Mouse (Mus musculus) megakaryocyte-erythroid progenitor cell, adult 5-6 weeks (primary cell): Measurements from ENCODE around the gene Rxrb. TPM values are rescaled to one million over a fixed set of nuclear protein-coding genes. Genes with fewer than 3 reads are reported as not detected.

Experiments
- ATAC-seq: replicated peaks from 2 replicates; pipeline ENCODE4 v1.8.0; 2016; ENCODE audit warnings: mild to moderate bottlenecking, inconsistent platforms; ENCODE audit not compliant: severe bottlenecking, poor library complexity, low FRiP score, low TSS enrichment
- total RNA-seq, 2 experiments: library from RNA; stranded (forward) in 1 of 2; stranded (reverse) in 1 of 2; fragments of 200-1000, 215-1000 nt in 1 of 2; fragments of >200 nt in 1 of 2; fragmentation: Nextera tagmentation in 1 of 2; gene quantifications; 2 replicates each; pipeline ENCODE4 v1.2.3; 2014 to 2017

Rxrb gene
- total RNA-seq, 2 experiments from 2014 or later = 31.4 to 58.9 TPM

DNA sequence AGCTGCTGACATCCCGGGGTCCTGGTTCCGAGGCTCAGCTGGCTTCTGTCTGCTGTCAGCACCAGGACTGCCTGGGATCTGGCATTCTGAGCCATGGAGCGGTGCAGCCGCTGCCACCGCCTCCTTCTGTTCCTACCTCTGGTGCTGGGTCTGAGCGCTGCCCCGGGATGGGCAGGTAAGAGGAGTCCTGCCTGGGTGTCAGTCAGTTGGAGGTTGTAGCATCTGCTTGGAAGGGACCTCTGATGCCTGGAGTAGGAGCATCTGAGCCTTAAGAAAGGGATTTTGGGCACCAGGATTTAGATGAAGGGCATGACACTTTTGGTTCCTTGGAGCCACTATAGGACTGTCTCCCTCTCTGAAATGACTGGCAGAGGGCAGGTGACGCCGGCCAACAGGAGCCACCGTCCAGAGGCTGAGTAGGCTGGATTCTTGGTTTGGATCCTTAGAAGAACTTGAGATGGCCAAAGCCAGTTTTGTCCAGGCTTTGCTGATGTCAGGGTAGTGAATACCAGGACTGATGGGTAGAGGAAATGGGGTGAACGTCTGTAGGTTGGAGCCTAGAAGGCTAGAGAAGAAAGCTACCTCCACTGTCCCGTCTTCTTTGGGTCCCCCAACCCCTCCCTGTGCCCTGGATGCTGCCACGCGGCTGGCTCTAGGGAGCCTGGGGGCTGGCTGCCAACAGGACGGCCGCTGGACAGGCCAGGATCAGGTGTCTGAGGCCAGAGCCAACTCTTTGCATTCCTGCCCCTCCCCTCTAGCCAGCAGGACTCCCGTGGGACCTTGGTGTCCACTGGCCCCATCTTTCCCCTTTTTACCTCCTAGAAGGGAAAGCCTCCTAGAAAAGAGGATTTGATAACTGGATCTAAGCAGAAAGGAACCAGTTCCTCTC, 8.2 kb downstream of the Rxrb start:
- no peak for ATAC-seq

GRCm38 (mm10) chr17:34045941-34046340, 14.3 kb downstream of the Rxrb start:
- no peak for ATAC-seq

DNA sequence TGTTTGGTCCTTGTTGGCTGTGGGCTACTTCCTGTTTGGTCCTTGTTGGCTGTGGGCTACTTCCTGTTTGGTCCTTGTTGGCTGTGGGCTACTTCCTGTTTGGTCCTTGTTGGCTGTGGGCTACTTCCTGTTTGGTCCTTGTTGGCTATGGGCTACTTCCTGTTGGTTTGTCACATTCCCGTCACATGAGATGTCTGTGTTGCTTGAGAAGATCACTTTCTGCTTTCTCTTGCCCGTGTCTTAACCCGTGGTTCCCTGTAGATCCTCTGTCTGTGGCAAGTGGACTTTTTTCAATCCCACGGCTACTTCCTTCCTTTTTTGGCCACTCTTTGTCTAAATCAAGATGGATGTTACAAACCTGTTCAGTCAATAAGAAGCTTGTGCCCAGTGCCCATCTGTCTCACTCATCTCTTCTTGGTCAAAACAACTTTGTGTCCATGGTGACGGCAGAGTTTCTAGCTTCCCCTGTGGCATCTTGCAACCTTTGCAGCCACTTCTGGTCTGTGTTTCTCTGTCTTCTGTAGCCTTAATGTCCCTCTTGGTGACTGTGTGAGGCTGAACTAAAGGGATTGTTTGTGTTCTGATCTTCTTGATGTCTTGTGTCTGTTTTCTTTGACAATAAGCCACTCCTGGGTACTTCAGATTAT, 15.9 kb downstream of the Rxrb start:
- ATAC-seq = no peak

- ATAC-seq = no peak
Observed at GRCm38 (mm10) chr17:34057224-34057623, 25.6 kb downstream of the Rxrb start.

DNA sequence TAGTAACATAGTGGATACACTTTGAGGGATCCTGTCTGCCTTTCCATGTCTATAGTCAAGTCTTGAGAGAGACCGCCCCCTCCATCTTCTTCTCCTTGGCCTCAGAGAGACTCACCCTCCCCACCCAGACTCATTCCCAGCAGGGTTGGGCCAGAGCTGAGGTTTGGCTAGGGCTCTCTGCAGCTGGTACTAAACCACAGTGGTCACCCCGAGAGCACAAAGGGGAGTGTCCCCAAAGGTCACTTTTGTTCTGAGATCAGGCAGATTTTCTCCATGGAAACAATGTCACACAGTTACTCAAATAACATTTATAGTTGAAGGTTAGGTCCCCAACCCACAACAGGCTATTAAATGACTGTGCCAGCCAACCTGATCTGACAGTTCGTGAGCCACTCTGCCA, 37.3 kb downstream of the Rxrb start:
- ATAC-seq = no peak

GRCm38 (mm10) chr17:34072091-34072490, 40.5 kb downstream of the Rxrb start:
- ATAC-seq = no peak

- no peak for ATAC-seq
Observed at GRCm38 (mm10) chr17:34075271-34075670, 43.7 kb downstream of the Rxrb start.

GRCm38 (mm10) chr17:34077549-34077948, 45.9 kb downstream of the Rxrb start:
- ATAC-seq = no peak

DNA sequence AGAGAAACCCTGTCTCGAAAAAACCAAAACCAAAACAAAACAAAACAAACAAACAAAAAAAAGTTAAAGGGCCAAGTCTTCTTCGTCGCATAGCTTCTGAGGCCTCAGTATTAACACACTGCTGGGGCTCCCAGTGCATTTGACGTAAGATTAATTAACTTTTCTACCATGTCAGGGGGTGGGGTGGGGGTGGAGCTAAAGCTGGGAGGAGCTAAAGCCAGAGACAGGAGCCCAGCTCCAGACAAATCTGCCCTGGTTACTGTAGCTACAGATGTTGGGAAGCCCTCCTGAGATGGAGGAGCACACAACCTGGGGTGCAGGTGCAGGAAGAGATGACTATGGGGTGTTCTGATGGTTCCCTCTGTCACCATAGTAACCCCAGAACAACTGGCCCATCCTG, 46.5 kb downstream of the Rxrb start:
- ATAC-seq = peak; percentile 27; the same call in 1 of the 2 replicates

DNA sequence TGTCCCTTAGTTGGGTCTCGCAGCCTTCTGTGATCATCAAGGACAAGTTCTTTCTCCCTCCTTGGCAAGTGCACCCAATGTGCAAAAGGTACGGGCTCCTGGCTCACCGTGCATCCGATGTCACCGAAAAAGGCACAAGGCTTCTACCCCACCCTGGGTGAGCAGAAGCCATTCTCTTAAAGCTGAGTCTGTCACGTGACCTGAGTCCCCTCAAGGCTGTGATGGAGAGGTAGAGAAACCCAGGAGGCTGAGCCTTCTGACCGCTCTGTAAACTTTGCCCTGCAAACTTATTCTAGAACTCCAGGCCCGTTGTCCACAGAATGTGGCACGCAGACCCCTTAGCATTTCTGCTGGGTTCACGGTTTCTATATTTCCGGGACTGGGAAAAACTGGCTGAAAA, 47.4 kb downstream of the Rxrb start:
- ATAC-seq = no peak

DNA sequence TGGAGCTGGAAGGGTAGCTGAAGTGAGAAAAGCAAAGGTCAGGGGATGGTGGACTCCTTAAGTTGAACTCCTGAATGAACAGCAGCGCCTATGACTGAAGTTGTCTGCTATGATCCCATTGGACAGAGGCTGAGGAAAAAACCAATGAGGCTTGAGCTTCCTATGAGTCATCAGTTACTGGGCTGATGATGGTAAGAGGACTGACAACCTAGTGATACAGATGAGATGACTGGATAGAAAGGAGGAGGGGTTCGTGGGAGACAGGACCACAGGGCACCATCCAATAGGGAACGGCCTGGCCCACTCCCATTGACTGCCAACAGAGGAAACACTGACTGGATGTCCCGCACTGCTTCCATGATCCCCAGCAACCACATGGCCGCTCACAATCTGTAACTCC, 48.0 kb downstream of the Rxrb start:
- peak; percentile 74 for ATAC-seq

GRCm38 (mm10) chr17:34083104-34083503, 51.5 kb downstream of the Rxrb start:
- no peak for ATAC-seq

- ATAC-seq = no peak
Observed at GRCm38 (mm10) chr17:34087386-34087785, 55.8 kb downstream of the Rxrb start.

Other genes starting within 250 kb of the Rxrb start
Only the 30 nearest of the 33 such genes appear.
- 3,294 and 3,898 TPM in 2 replicates for gene Rps28, start 207.2 kb upstream of the Rxrb start, total RNA-seq (2014; fragmentation: Nextera tagmentation)
- 3,120 and 3,626 TPM in 2 replicates for gene Rps28, start 207.2 kb upstream of the Rxrb start, total RNA-seq (2017)
- gene Ndufa7, start 207.2 kb upstream of the Rxrb start, total RNA-seq (2014; fragmentation: Nextera tagmentation) = 261 and 275 TPM in 2 replicates
- 85.6 and 250 TPM in 2 replicates for gene Ndufa7, start 207.2 kb upstream of the Rxrb start, total RNA-seq (2017)
- 11.4 and 19.2 TPM in 2 replicates for gene Cd320, start 188.7 kb upstream of the Rxrb start, total RNA-seq (2014; fragmentation: Nextera tagmentation)
- gene Cd320, start 188.7 kb upstream of the Rxrb start, total RNA-seq (2017) = 14.1 and 19.6 TPM in 2 replicates
- not detected in 2 replicates for gene Gm7029, start 158.0 kb upstream of the Rxrb start, total RNA-seq (2014; fragmentation: Nextera tagmentation)
- gene Gm7029, start 158.0 kb upstream of the Rxrb start, total RNA-seq (2017) = not detected in 2 replicates
- 14.7 and 31.9 TPM in 2 replicates for gene Kifc1, start 141.2 kb upstream of the Rxrb start, total RNA-seq (2014; fragmentation: Nextera tagmentation)
- gene Kifc1, start 141.2 kb upstream of the Rxrb start, total RNA-seq (2017) = 15.6 and 17.0 TPM in 2 replicates
- not detected in 2 replicates for gene Platr17, start 126.7 kb upstream of the Rxrb start, total RNA-seq (2014; fragmentation: Nextera tagmentation)
- not detected in 2 replicates for gene Platr17, start 126.7 kb upstream of the Rxrb start, total RNA-seq (2017)
- gene Daxx, start 122.4 kb upstream of the Rxrb start, total RNA-seq (2014; fragmentation: Nextera tagmentation) = 60.3 and 70.5 TPM in 2 replicates
- gene Daxx, start 122.4 kb upstream of the Rxrb start, total RNA-seq (2017) = 41.3 and 49.0 TPM in 2 replicates
- gene Tapbp, start 115.9 kb upstream of the Rxrb start, total RNA-seq (2014; fragmentation: Nextera tagmentation) = 47.9 and 65.3 TPM in 2 replicates
- 35.6 and 42.1 TPM in 2 replicates for gene Tapbp, start 115.9 kb upstream of the Rxrb start, total RNA-seq (2017)
- 18.0 and 18.4 TPM in 2 replicates for gene Zbtb22, start 115.9 kb upstream of the Rxrb start, total RNA-seq (2014; fragmentation: Nextera tagmentation)
- 14.9 and 18.6 TPM in 2 replicates for gene Zbtb22, start 115.9 kb upstream of the Rxrb start, total RNA-seq (2017)
- 42.6 and 49.0 TPM in 2 replicates for gene Rgl2, start 102.3 kb upstream of the Rxrb start, total RNA-seq (2014; fragmentation: Nextera tagmentation)
- gene Rgl2, start 102.3 kb upstream of the Rxrb start, total RNA-seq (2017) = 10.4 and 14.0 TPM in 2 replicates
- gene Pfdn6, start 91.5 kb upstream of the Rxrb start, total RNA-seq (2014; fragmentation: Nextera tagmentation) = 192 and 240 TPM in 2 replicates
- gene Pfdn6, start 91.5 kb upstream of the Rxrb start, total RNA-seq (2017) = 209 and 235 TPM in 2 replicates
- gene Wdr46, start 91.2 kb upstream of the Rxrb start, total RNA-seq (2014; fragmentation: Nextera tagmentation) = 75.2 and 76.4 TPM in 2 replicates
- 78.8 and 105 TPM in 2 replicates for gene Wdr46, start 91.2 kb upstream of the Rxrb start, total RNA-seq (2017)
- gene B3galt4, start 80.3 kb upstream of the Rxrb start, total RNA-seq (2014; fragmentation: Nextera tagmentation) = 0.90 and 1.8 TPM in 2 replicates
- gene B3galt4, start 80.3 kb upstream of the Rxrb start, total RNA-seq (2017) = 2.7 TPM in 1 of 2 replicates, not detected in the other
- gene Vps52, start 76.0 kb upstream of the Rxrb start, total RNA-seq (2014; fragmentation: Nextera tagmentation) = 41.4 and 51.4 TPM in 2 replicates
- 17.4 and 26.2 TPM in 2 replicates for gene Vps52, start 76.0 kb upstream of the Rxrb start, total RNA-seq (2017)
- 6,055 and 6,432 TPM in 2 replicates for gene Rps18, start 75.8 kb upstream of the Rxrb start, total RNA-seq (2014; fragmentation: Nextera tagmentation)
- 1,728 and 1,730 TPM in 2 replicates for gene Rps18, start 75.8 kb upstream of the Rxrb start, total RNA-seq (2017)
- 870 and 1,054 TPM in 2 replicates for gene H2-K1, start 31.5 kb upstream of the Rxrb start, total RNA-seq (2014; fragmentation: Nextera tagmentation)
- 664 and 816 TPM in 2 replicates for gene H2-K1, start 31.5 kb upstream of the Rxrb start, total RNA-seq (2017)
- gene Ring1, start 7.1 kb upstream of the Rxrb start, total RNA-seq (2014; fragmentation: Nextera tagmentation) = 12.8 and 24.7 TPM in 2 replicates
- 13.5 and 15.4 TPM in 2 replicates for gene Ring1, start 7.1 kb upstream of the Rxrb start, total RNA-seq (2017)
- gene H2-Ke6, start 3.8 kb upstream of the Rxrb start, total RNA-seq (2014; fragmentation: Nextera tagmentation) = 118 and 144 TPM in 2 replicates
- 41.6 and 46.8 TPM in 2 replicates for gene H2-Ke6, start 3.8 kb upstream of the Rxrb start, total RNA-seq (2017)
- 18.1 and 18.3 TPM in 2 replicates for gene Slc39a7, start 130 bp upstream of the Rxrb start, total RNA-seq (2014; fragmentation: Nextera tagmentation)
- gene Slc39a7, start 130 bp upstream of the Rxrb start, total RNA-seq (2017) = 94.1 and 169 TPM in 2 replicates
- 1.1 and 3.6 TPM in 2 replicates for gene Col11a2, start 7.6 kb downstream of the Rxrb start, total RNA-seq (2014; fragmentation: Nextera tagmentation)
- gene Col11a2, start 7.6 kb downstream of the Rxrb start, total RNA-seq (2017) = 0.05 and 0.46 TPM in 2 replicates
- 6.2 and 15.1 TPM in 2 replicates for gene H2-Oa, start 60.5 kb downstream of the Rxrb start, total RNA-seq (2014; fragmentation: Nextera tagmentation)
- gene H2-Oa, start 60.5 kb downstream of the Rxrb start, total RNA-seq (2017) = 0.75 and 5.8 TPM in 2 replicates
- gene H2-DMa, start 87.7 kb downstream of the Rxrb start, total RNA-seq (2014; fragmentation: Nextera tagmentation) = 26.4 and 41.6 TPM in 2 replicates
- 35.0 and 36.7 TPM in 2 replicates for gene H2-DMa, start 87.7 kb downstream of the Rxrb start, total RNA-seq (2017)
- 173 and 198 TPM in 2 replicates for gene Brd2, start 90.8 kb downstream of the Rxrb start, total RNA-seq (2014; fragmentation: Nextera tagmentation)
- 312 and 511 TPM in 2 replicates for gene Brd2, start 90.8 kb downstream of the Rxrb start, total RNA-seq (2017)
- gene H2-DMb2, start 111.5 kb downstream of the Rxrb start, total RNA-seq (2014; fragmentation: Nextera tagmentation) = 0.81 and 2.9 TPM in 2 replicates
- gene H2-DMb2, start 111.5 kb downstream of the Rxrb start, total RNA-seq (2017) = not detected in 2 replicates
- gene H2-DMb1, start 121.3 kb downstream of the Rxrb start, total RNA-seq (2014; fragmentation: Nextera tagmentation) = 3.8 and 9.1 TPM in 2 replicates
- gene H2-DMb1, start 121.3 kb downstream of the Rxrb start, total RNA-seq (2017) = 10.1 and 22.9 TPM in 2 replicates
- gene Tap1, start 155.7 kb downstream of the Rxrb start, total RNA-seq (2014; fragmentation: Nextera tagmentation) = 43.7 and 55.5 TPM in 2 replicates
- gene Tap1, start 155.7 kb downstream of the Rxrb start, total RNA-seq (2017) = 58.0 and 76.1 TPM in 2 replicates
- gene Psmb9, start 156.0 kb downstream of the Rxrb start, total RNA-seq (2014; fragmentation: Nextera tagmentation) = 55.1 and 57.5 TPM in 2 replicates
- gene Psmb9, start 156.0 kb downstream of the Rxrb start, total RNA-seq (2017) = 56.2 and 95.8 TPM in 2 replicates
- 50.4 and 71.2 TPM in 2 replicates for gene Psmb8, start 165.9 kb downstream of the Rxrb start, total RNA-seq (2014; fragmentation: Nextera tagmentation)
- 103 and 243 TPM in 2 replicates for gene Psmb8, start 165.9 kb downstream of the Rxrb start, total RNA-seq (2017)
- 25.8 and 90.1 TPM in 2 replicates for gene Tap2, start 171.7 kb downstream of the Rxrb start, total RNA-seq (2014; fragmentation: Nextera tagmentation)
- gene Tap2, start 171.7 kb downstream of the Rxrb start, total RNA-seq (2017) = 49.7 and 50.5 TPM in 2 replicates
- 8.7 and 32.0 TPM in 2 replicates for gene H2-Ob, start 207.1 kb downstream of the Rxrb start, total RNA-seq (2014; fragmentation: Nextera tagmentation)
- gene H2-Ob, start 207.1 kb downstream of the Rxrb start, total RNA-seq (2017) = 7.8 and 10.4 TPM in 2 replicates